Mouse (Mus musculus) ovary, adult 18-20 months (tissue): ENCODE measurements around the gene Elavl1.
"Not testable (repeated sequence)": the region's sequence is repeated elsewhere in the genome, so short reads cannot be mapped to it uniquely, and the experiment has no call there.

ENCODE experiments used
- DNase-seq: peaks from one replicate; pipeline ENCODE4 v3.0.0; 2022; ENCODE audit warnings: low spot score, mixed read lengths

Gene Elavl1

DNA sequence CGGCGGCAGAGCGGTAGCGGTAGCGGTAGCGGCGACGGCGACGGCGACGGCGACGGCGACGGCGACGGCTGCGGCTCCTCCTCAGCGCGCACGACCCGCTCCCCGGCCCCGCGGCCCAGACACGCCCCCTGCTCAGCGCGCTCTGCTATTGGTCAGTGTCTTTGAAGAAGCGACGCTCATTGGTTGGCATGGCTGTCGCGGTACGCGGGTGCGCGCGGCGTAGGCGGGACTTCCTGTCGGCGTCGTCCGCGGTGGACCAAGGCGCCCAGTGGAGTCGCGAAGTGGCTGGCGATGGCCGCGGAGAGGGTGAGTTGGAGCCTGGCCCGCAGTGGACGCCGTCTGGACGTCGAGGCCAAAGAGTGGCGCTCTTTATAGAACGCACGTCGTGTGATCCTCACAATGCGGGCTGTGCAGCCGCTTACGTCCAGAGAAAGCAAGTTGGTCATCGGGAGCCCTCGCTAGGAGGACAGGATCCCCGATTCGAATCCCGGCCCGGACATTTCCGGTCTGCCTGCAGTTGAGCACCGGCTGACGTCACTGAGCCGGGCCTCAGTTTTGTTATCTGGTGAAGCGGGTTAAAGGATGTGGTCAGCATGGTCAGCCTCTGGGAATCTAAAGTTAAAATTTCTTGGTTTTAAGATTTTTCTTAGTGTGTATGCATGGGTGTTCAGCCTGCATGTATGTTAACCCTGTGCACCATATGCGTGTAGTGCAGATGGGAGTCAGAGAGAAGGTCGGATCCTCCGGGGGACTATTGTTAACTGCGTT lies at the start of gene Elavl1, which contains the start of gene Ccl25:
TSS of gene Elavl1 (minus strand) at position 431 of the 768 bp plus-strand sequence.
TSS of gene Ccl25 (plus strand) at position 228 of the 768 bp plus-strand sequence.
- peak; percentile 91 for DNase-seq

DNA sequence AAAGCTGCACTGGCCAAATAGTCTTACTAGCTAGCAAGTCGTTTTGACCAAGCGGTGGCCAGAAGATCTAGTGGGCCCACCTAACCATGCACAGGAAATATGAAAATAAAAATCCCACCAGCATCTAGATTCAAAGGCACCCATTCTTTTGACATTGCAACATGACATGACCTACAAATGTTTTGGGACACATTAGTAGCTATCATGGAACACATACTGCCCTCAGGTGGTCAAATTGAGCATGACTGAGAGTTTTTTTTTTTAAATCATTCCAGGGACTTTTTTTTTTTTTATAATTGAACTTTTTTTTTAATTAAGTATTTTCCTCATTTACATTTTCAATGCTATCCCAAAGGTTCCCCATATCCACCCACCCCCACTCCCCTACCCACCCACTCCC lies 47.4 kb upstream of the Elavl1 start:
- DNase-seq = no peak

DNA sequence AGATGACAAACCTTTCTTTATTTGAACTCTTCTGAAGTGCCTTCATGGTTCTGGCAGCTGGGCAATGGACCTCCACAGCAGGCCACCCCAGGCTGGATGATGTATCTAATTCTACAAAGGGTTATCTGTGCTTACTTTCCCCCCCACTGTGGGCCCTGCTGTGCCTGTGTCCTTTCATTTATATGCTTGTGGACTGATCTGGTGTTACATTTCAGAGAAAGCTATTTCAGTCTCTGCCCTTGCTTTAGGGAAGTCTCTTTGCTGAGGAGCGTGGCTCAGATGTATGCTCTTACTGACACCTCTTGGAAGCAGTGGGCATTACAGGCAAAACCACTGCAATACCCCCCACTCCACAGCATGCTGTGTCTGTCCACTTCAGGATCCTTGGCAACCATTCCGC lies 44.9 kb upstream of the Elavl1 start:
- DNase-seq = no peak

DNA sequence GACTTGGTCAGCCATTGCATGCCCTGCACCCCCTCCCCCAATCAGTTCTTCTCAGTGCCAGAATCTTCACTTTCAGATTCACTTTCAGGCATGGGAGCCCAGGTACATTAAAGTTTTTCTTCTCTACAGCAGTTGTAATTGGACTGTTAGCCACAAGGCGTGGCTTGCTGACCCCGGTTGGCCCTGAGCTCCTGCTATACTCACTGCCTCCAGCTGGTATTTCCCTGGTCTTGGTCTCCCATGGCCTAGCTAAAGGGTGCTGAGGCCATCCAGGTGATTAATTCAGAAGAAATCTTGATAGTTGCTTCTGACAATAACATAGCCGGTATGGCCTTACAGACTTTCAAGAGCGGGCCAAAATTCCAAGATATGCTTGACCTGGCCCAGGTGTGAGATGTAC lies 43.3 kb upstream of the Elavl1 start:
- no peak for DNase-seq

DNA sequence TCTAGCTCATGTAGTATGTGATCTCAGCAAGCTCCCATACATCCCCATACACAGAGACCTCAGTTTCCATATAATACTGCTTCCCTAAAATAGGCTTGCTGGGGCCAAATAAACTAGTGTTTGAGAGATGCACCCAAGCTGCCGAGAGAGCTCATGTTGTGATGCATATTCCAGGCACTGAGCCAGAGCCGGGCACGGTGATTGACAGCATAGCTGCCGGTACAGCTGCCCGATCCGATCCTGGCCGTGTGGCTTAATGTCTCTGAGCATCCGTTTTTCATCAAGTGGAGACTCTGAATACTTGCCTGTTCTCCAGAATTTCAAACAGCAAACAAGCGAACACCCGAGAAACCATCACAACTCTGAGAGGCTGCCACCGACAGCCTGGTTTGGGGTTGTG lies 42.6 kb upstream of the Elavl1 start:
- DNase-seq = no peak

DNA sequence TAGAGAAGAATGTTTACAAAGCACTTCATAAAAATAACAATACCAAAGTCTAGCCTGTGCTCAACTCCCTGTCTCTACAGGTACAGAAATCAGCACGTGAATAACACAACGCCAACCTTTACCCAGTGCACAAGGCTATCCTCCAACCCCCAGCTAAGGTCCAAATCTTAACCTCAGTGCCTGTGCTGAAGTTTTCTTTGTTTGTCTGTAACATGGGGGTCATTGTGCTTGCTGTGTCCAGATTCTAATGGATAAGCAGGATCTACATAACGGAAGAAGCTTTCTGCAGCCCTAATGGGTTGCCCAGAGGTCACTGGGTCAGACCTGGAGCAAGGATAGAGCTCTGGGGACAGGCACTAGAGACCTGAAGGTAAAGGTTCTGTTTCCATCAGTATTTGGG lies 41.0 kb upstream of the Elavl1 start:
- DNase-seq = no peak

DNA sequence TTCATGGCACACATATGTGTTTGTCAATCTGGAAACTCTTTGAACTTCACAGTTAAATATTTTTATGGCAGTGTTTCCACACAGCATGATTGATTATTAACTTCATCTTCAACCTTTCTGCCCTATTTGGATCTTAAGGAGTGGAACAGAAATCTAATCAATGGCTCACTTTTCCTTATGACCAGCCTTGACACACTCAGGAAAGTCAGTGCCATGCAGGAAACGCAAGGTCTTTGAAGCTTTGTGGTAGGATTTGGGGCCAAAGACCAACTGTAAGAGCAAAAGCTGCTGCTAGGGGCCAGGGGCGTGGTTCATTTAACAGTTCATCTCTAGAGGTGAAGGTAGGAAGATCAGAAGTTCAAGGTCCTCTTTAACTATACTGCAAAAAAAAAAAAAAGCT lies 35.7 kb upstream of the Elavl1 start:
- no peak for DNase-seq

DNA sequence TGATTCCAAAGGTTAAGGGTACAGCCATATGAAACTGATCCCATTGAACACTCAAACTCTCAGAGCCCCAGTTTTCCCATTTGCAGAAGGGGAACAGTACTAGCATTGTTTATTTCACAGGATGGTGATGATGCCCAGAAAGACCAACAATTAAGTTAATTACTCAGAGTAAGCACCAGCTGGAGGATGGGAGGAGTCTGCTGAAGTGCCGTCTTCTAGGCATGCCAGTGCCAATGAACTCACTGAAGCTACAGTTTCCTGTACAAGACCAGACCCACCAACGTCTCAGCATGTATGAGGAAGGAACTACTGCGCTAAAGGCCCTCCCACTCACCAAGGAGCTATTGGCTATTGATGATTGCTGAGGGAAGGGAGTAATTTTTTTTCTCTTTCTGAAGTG lies 34.1 kb upstream of the Elavl1 start:
- no peak for DNase-seq

DNA sequence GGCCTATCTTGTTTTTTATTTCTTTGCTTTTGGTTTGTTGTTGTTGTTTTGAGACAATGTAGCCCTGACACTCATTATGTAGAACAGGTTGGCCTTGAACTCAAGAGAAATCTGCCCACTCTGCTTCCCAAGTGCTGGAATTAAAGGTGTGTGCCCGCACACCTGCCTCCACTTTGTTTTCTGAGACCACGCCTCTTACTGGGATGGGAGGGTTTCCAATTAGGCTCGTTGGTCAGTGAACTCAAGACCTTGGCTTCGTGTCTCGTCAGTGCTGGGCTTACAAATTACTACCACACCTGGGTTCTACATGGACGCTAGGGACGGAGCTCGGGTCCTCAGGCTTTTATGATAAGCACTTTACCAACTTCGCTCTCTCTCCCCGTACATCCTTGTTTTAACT lies 30.2 kb upstream of the Elavl1 start:
- DNase-seq = no peak

DNA sequence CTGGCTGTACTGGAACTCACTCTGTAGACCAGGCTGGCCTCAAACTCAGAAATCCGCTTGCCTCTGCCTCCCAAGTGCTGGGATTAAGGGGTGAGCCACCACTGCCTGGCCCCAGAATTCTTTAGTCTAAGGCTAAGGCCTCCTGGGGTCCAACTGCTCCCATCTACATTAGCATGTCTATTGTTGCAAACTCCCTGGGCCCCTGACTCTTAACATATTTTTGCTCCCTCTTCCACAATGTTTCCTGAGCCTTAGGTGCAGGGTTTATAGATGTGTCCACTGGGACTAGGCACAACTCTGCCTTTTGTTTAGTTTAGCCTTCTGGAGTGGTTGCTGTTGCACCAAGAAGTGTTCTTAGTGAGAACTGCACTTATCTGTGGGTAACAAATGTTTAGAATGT lies 29.3 kb upstream of the Elavl1 start:
- no peak for DNase-seq

DNA sequence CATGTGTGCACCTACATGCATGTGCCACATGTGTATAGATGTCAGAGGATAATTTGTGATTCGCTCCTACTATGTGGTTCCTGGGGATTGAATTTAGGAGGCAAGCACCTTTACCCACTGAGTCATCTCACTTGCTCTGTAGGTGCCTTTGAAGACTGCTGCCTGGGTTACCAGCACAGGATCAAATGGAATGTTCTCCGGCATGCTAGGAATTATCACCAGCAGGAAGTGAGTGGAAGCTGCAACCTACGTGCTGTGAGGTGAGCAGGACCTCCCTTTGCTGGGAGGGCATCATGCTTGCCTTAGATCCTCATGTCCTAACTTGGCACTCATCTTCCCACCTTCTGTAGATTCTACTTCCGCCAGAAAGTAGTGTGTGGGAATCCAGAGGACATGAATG lies 28.5 kb upstream of the Elavl1 start:
- no peak for DNase-seq

DNA sequence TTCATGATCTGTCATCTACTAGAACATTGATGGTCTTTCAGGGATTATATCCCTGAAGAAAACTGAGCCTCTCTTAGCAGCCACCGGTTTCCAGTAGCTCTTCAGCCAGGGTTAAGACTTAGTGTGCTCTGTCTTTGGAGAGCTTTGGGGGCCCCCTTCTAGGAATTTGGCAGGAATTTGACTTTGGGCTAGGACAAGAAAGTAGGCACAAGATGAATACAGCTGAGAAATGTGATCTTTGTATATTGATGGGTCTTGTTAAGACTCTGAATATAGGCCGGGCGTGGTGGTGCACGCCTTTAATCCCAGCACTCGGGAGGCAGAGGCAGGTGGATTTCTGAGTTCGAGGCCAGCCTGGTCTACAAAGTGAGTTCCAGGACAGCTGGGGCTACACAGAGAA lies 27.3 kb upstream of the Elavl1 start:
- not testable (repeated sequence) for DNase-seq

DNA sequence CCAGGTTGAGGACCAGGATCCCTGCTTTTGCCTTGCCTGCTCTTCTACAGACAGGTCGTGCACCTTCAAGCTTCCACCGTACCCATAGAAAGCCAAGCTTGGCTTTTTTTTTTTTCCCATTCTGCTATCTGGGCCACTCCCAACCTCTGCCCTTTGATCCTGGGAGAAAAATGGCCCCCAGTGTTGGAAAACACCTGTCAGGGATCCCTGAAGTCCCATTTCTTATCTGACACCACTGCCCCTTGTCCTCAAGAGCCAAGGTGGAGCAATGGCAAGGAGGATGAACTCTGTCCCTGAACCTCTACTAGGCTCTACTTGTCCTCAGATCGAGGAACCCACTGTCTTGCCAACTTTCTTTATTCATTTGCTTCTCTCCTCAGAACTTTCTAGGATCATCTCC lies 25.4 kb upstream of the Elavl1 start:
- no peak for DNase-seq

DNA sequence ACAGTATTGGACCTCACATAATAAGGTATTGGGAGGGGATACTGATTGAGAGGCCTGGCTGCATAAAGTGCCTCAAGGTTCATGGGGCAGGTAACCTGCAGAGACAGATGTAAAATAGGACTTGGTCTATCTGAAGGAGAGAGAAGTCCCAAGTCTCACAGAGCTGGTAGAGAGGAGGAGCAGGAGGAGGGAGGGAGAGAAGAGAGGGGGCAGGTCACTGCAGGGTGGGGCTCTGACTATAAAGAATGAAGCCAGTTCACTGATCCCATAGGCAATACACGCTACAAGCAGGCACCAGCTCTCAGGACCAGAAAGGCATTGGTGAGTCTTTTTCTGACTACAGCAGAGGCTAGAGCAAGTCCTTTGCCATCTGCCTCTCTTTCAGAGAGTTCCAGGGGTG lies 24.1 kb upstream of the Elavl1 start:
- no peak for DNase-seq

DNA sequence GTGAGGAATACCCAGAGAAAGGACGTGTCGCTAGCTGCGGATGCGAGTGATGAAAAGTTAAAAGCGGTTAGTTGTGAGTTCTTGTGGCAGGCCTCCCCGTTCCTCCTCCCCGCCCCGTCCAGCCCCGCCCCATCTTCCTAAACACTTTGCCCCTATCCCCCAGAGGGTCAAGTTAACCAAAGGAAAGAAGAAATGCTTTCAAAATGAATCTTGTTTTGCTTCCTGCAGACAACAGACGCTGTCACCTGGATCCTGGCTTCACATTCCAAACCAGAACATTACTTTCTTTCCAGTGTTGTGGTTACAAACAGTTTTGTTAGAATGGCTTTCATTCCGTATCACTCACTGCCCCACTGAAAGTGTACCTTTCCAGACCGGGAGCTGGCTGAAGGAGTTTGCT lies 23.1 kb upstream of the Elavl1 start:
- no peak for DNase-seq

DNA sequence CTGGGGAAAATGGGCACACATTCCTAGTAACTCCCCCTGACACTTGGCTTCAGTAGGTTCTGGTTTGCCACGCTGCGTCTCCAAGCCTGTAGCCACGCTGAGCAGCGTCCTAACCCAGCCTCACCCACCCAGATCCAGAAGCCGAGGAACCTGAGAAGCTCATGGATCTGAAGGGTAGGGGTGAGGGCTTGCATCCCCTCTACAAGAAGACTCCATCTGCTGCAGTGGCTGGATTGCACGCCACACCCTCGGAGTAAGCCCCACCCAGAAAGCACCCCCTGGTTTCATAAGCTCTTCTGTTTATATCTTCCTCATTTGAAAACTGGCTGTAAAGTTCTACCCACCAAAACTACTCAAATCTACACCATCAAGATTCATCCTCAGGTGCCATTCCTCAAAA lies 22.4 kb upstream of the Elavl1 start:
- DNase-seq = no peak

DNA sequence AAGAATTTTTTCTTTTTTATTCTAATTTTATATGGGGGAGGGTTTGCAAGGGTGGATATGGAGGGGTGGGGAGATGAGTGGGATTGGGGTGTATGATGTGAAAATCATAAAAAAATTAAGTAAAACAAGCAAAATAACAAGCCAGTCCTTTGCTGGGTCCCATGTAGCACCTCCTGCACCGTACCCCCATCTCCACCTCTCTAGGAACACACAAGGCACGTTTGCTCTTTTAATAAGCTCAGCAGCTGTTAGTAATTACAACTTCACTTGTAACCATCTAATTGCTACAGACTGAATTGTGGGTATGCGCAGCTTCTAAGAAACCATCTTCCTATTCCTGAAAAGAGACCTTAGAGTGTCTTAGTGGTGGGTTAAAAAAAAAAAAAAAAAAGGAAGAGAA lies 15.0 kb upstream of the Elavl1 start:
- no peak for DNase-seq

DNA sequence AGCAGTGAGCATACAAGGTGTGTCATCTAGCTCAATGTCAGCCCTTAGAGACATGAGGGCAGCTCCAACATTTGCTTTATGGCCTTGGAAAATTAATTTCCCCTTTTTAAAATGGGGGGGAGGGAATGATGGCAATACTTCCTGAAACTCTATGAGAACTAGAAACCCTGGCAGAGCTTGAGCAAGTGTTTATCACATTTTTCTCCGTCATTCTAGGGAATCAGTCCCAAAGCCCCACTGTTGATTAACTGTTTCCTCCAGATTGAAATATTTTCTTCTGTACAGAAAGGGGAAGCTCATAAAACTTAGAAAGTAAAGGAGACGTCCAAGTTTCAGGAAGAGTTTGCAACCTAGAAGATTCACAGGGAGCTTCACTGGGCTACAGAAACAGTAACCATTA lies 10.5 kb upstream of the Elavl1 start:
- no peak for DNase-seq

DNA sequence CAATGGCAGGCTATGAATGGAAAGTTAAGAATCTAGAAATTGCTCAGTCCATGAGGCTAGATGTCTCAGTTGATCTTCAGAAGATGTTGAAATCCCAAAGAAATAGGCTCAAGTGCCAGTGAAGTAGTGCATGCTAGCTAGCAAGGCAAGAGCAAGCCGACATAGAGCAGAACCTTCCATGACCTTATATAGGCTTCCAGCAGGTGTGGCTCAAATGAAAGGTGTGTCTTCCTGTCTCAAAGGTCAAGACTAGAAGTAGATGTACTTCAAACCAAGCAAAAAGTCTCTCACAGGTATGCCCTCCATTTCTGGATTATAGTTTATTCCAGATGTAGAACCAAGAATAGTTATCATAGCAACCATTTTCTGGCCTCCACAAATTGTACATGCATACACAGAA lies 8.8 kb upstream of the Elavl1 start:
- no peak for DNase-seq

DNA sequence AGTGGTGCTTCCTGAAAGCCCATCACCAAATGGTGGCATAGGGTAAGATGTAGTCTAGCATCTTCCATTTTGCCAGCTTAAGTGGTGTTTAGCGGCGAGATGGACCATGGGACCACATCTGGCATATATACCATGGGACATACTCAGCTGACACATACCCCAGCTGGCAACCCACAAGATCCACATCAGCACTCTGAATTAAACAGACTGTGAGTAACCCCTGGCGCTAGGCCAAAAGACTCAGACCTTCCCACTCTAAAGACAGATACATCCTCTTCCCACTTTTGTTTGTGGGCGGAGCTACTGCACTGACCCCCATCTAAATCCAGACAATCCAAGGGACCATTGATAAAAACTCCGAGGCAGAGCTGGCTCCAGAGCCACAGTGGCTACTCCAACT lies 3.8 kb upstream of the Elavl1 start:
- no peak for DNase-seq

DNA sequence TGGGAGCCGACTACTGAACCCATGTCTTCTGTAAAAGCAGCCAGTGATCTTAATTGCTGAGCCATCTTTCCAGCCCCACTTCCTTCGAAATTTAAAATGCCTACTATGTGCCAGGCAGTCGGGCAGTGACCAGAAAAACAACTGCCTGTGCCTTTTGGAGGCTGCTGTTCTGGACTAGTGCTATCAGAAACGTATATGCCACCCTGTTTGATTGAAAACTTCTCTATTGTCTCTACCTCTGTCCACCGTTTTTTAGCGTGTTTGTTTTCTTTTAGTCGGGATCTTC lies 481 bp upstream of the Elavl1 start:
- DNase-seq = no peak

DNA sequence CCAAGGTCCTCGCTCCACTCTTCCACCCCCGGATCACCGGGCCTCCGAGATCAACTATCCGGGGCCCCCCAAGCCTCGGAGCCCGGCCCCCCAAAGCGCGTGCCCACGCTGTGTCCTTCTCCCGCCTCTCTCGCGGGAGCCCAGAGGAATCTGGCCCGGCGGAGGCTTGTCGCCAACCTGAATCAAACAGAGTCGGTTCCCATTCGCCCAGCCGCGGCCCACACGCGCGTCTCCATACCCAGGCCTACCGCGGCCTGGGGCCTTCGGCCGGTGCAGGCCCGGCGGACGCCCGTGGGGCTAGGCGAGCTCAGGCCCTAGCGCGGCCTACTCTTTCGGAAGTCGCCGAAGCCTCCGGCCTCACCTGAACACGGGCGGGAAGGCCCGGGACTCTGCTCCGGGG lies 688 bp downstream of the Elavl1 start:
- DNase-seq = no peak

DNA sequence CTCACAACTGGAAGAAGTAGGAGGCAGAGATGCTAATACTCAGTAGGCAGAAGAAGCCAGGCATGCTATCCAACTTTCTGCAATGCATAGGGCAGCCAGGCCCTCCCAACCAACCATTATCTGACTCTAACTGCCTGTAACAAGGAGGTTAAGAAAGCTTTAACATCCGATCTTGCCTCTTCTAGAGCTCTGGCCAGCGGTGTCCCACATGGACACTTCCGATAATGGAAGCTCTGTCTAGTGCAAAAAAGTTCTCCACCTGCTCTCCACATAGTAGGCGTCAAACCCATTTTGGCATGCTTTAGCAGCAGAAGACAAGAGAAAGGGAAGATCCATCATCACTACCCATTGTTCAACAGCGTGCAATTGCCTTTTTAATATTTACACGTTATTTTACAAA lies 1.3 kb downstream of the Elavl1 start:
- no peak for DNase-seq

DNA sequence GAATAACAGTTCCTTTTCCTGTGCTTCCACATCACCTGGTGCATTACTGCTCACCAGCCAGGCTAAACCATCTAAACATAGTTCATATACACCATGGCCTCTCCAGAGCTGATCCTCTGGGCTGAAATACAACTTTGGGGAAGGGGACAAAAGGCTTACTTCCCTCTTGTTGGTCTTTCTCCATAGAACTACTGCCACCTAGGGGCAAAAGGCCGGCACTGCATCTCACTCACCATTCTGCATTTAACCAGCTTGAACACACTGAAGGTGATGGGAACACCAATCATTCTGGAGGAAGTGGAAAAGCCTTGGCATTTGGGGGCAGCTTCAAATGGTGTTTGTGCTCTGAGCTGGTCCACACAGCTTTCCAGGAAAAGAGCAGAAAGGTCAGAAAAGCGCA lies 2.7 kb downstream of the Elavl1 start:
- peak; percentile 24 for DNase-seq

DNA sequence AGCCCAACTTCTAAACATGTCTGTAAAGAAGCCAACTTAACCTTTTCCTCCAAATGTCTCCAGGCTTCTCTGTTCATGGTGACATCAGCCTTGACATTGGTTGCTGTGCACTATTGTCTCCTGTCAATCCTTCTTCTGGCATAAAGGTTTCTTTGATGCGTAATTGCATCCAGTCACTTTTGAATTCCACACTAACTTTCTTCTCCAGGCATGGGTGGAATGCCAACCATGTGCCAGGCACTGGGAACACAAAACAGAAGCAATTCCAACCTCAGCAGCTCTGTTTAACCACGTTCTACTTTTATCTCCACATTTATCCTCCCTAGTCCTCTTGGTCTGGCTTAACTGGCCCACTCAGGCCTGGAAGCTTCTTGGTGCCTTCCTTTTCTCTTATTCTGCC lies 4.2 kb downstream of the Elavl1 start:
- DNase-seq = no peak
